Mouse (Mus musculus) limb, embryonic 11.5 days (tissue): ENCODE data around the gene Cyb5d1. TPM values are rescaled to one million over a fixed set of nuclear protein-coding genes. Genes with fewer than 3 reads are reported as not detected.

Experiments
- ATAC-seq: fragments of 200-750 bp; cut with Nextera tagmentation; 2 replicates; pipeline ENCODE4 v1.8.0; 2017; ENCODE audit warnings: low read depth; ENCODE audit not compliant: insufficient number of reproducible peaks, low FRiP score, low TSS enrichment
- DNase-seq: peaks from one replicate; pipeline ENCODE4 v3.0.0-alpha.2; 2015; ENCODE audit warnings: low spot score
- H3K27ac ChIP-seq: fragments of 300-500 bp; sonication (generic); replicated peaks from 2 replicates; pipeline ENCODE4 v1.5.1; 2014; ENCODE audit warnings: low read depth, mild to moderate bottlenecking, low read length
- H3K27me3 ChIP-seq: fragments of 300-500 bp; sonication (generic); 2 replicates; pipeline ENCODE4 v1.6.1; 2014; ENCODE audit warnings: mild to moderate bottlenecking, low read length, mixed read lengths; ENCODE audit not compliant: control insufficient read depth, insufficient read depth
- H3K36me3 ChIP-seq: fragments of 300-500 bp; sonication (generic); 2 replicates; pipeline ENCODE4 v1.6.1; 2014; ENCODE audit warnings: mild to moderate bottlenecking, low read length, moderate library complexity, mixed read lengths; ENCODE audit not compliant: control insufficient read depth, insufficient read depth
- H3K4me1 ChIP-seq: fragments of 300-500 bp; sonication (generic); 2 replicates; pipeline ENCODE4 v1.6.1; 2014; ENCODE audit warnings: low read length, mixed read lengths; ENCODE audit not compliant: control insufficient read depth, insufficient read depth
- H3K4me2 ChIP-seq: fragments of 300-500 bp; sonication (generic); 2 replicates; pipeline ENCODE4 v1.6.1; 2014; ENCODE audit warnings: low read depth, mild to moderate bottlenecking, moderate library complexity; ENCODE audit not compliant: severe bottlenecking
- H3K4me3 ChIP-seq: fragments of 300-500 bp; sonication (generic); 2 replicates; pipeline ENCODE4 v1.5.1; 2014; ENCODE audit warnings: low read depth, low read length
- H3K9ac ChIP-seq: fragments of 300-500 bp; sonication (generic); 2 replicates; pipeline ENCODE4 v1.6.1; 2014; ENCODE audit warnings: mild to moderate bottlenecking, low read length
- H3K9me3 ChIP-seq: fragments of 300-500 bp; sonication (generic); 2 replicates; pipeline ENCODE4 v1.6.1; 2016; ENCODE audit warnings: low read length; ENCODE audit not compliant: control insufficient read depth
- WGBS: fragments of 180-500 bp; shearing (Covaris S2); extraction: QIAGEN DNeasy Blood & Tissue Kit; methylation state at CpG from one replicate; pipeline ENCODE4 v1.1.7; 2014; 5-methylcytosine and 5-hydroxymethylcytosine counted together
- polyA plus RNA-seq: library from polyadenylated mRNA; unstranded; fragments of >200 nt; fragmentation: Nextera tagmentation; extraction: Ambion mirVana; gene quantifications from 2 replicates; pipeline ENCODE4 v1.2.1, GENCODE M21; 2014

Gene Cyb5d1
- polyA plus RNA-seq, 1 experiment from 2014 or later = 29.2 TPM

DNA sequence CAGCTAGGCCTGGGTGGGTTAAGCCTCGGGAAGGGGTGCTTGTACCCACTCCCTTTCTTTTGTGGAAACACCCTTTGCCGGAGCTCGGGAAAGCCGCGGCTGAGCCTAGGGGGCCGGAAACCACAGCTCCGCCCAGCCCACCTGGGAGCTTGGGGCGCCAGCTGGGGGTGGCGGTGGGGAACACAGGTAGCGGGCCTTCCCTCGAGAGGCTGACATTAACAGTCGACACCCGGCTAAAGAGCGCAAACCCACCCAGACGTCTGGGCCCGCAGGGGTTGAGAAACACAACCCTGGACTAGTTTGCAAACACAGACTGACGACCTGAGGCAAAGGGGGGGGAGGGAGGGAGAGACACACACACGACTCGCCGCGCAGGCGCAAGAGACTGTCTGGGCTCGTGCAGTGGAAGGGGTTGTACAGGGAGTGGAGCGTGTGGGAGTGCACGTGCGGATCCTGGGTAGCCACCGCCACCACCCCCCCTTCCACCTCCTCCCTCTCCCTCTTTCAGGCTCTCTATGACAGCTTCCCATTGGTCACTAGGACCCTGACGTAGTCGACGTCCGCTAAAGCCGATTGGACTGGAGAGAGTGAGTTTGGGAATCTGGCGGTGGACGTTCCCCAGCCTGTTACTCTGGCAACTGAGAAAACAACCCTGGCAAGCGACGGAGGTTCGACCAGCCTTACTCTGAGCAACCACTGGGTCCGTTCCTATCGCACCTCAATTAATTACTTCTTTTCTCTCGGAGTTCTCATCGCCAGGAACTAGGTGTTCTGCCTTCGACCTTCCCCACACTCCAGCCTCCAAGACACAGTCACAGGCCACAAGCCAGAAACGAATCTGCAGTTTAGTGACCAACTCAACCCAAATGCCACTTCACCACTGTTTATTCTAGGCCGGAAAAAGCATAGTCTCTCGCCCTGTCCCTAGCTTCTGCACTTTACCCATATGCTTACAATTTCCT, 23.3 kb upstream of the Cyb5d1 start:
- H3K4me3 ChIP-seq = peak overlapping the region; percentile 70
- WGBS = under 1% methylated on average over 45 of the region's 45 CpGs
- peaks cover 34% of the 10 kb centered on the region for H3K4me1 ChIP-seq
- DNase-seq (peak; percentile 96), ATAC-seq (peak; percentile 89)
- peak overlapping the region; percentile 97 for H3K27ac ChIP-seq
- peak overlapping the region; percentile 63 for H3K9ac ChIP-seq
- peaks cover 14% of the 10 kb centered on the region; the same call in 1 of the 2 replicates for H3K27me3 ChIP-seq
- H3K36me3 ChIP-seq = no peaks in the 10 kb centered on the region
- peak overlapping the region; percentile 84 for H3K4me2 ChIP-seq
- H3K9me3 ChIP-seq = no peaks in the 10 kb centered on the region

DNA sequence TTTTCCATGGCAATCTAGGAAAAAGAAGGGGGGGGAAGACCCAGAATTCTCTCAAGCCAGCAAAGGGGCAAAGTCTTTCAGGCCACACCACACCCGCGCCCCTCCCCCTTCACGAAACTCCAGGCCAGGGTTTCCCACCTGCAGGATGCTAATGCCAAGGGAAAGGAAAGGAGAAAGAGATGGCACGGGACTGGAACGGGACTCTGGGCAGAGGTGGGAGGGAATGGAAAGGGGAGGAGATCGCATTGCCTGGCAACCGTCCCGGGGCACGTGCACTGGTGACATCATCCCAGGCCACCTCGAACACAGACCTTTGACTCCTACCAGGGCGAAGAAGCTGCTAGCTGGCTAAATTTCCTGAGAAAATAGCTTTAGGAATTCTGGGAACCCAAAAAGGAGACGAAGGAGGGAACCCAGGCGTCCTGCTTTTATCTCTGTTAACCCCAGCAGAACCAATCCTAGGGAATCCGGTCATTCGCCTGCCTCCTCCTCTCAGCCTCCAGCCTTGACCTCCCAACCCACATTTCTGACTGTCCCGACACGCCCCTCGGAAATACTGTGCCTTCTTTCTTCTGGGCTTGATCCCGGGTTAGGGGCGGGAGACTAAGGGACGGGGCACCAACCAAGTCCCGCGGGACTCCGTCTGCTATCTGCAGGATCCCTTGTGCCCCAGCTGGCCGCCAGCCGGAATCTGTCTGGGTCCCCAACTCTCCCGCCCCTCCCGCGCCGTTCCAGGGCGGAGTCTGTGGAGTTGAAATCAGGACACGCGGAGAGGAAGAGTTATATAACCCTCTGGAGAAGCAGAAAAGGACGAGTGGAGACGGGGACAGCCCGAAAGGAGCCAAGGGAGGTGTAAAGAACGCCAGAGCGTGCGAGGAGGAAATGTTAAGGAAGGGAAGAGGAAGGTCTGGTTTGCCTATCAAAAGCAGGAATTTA, 22.3 kb upstream of the Cyb5d1 start:
- H3K9ac ChIP-seq = peak overlapping the region; percentile 63
- WGBS = under 1% methylated on average over 39 of the region's 39 CpGs
- peak overlapping the region; percentile 84 for H3K4me2 ChIP-seq
- H3K36me3 ChIP-seq = no peaks in the 10 kb centered on the region
- H3K27me3 ChIP-seq = peaks cover 12% of the 10 kb centered on the region; the same call in 1 of the 2 replicates
- H3K27ac ChIP-seq = peak overlapping the region; percentile 97
- H3K4me3 ChIP-seq = peak overlapping the region; percentile 70
- no peaks in the 10 kb centered on the region for H3K9me3 ChIP-seq
- DNase-seq = peak; percentile 94
- peak; percentile 28; the same call in 1 of the 2 replicates for ATAC-seq
- H3K4me1 ChIP-seq = peaks cover 44% of the 10 kb centered on the region

DNA sequence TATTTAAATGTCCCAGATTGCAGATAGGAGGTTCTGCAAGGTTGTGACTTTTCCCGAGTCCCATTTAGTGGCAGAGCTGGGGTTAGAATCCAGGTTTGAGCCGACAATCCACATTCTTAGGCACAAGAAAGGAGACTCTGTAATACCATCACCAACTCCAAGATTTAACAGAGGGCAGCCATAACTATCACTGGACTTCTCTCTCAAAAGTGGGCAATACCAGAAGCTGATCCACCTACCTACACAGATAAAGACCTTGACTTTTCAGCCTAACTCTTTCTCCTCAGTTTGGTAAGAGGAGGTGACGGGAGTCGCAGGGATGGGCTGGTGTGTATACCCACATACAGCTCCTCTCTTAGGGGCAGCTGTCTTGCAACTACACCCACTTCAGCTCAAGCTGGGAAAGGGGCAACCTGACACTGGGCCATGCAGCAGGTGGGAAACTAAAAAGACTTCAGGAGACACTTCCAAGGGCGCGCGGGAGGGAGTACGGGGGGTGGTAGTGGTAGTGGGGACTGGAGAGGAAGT, 21.6 kb upstream of the Cyb5d1 start:
- 5% methylated on average over 8 of the region's 8 CpGs for WGBS
- peak overlapping the region; percentile 70 for H3K4me3 ChIP-seq
- peak overlapping the region; percentile 97 for H3K27ac ChIP-seq
- peak overlapping the region; percentile 43 for H3K9ac ChIP-seq
- H3K36me3 ChIP-seq = no peaks in the 10 kb centered on the region
- peaks cover 50% of the 10 kb centered on the region for H3K4me1 ChIP-seq
- peak overlapping the region; percentile 84 for H3K4me2 ChIP-seq
- no peaks in the 10 kb centered on the region for H3K9me3 ChIP-seq
- DNase-seq (no peak), ATAC-seq (no peak)
- H3K27me3 ChIP-seq = peaks cover 5% of the 10 kb centered on the region; the same call in 1 of the 2 replicates

DNA sequence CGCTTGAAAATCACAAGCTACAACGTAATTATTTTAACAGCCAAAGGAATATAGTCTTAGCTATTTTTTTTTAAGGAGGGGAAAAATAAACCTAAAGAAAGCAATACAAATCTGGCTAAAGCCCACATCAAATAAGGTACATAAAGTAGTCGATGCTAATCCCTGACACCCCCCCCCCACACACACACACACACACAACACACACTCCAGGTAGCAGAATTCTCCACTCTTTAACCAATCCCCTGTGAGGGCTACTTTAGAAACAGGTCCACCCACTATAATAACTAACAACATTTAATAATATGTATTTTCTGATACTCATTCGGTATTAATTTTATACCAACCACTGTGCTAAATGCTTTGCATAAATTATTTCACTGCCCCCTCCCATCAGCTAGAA, 21.1 kb upstream of the Cyb5d1 start:
- H3K36me3 ChIP-seq = no peaks in the 10 kb centered on the region

DNA sequence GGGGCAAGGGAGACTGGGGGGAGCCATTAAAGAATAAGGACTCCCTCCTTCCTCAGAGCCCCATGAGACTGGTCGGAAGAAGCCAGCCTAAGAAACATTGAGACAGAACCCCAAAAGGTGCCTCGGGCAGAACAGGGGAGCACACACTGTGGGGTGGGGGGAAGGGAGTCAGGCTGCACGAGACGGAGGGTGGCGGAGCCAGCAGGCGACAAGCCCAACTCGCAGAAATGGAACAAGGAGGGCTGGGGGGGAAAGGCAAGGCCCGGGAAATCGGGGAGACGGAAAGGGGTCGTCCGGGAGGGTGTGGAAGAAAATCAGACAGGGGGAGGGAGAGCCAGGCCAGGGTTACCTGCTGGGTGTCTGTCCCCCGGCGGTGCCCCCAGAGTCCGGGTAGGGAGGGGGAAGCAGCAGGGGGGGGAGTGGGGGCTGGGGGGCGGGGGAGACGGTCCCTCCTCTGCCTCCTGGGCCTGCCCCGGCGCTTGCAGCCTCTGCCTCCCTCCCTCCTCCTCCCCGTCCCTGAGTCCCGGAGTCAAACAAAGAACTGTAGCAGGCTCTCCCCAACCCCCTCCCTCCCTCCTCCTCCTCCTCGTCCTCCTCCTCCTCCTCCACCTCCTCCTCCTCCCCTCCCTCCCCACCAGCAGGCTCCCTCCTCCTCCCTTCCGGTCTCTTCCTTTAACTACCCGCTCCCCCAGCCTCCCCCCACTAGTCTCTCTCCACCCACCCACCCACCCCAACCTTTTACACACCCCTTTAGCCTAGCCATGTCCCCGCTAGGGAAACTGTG, 20.4 kb upstream of the Cyb5d1 start:
- ATAC-seq (0 out of 2 replicates have a peak, but pooled peaks have one; percentile 4), DNase-seq (peak; percentile 83)
- H3K4me3 ChIP-seq = peak overlapping the region; percentile 70
- 0% methylated on average over 13 of the region's 25 CpGs for whole genome bisulfite sequencing
- peak overlapping the region; percentile 98 for H3K4me2 ChIP-seq
- H3K27me3 ChIP-seq = no peaks in the 10 kb centered on the region
- H3K36me3 ChIP-seq = no peaks in the 10 kb centered on the region
- H3K4me1 ChIP-seq = peaks cover 45% of the 10 kb centered on the region
- H3K9ac ChIP-seq = peak overlapping the region; percentile 98
- no peaks in the 10 kb centered on the region for H3K9me3 ChIP-seq
- H3K27ac ChIP-seq = peak overlapping the region; percentile 97

More for the DNA sequence above, 21.1 kb upstream of the Cyb5d1 start:
- H3K4me1 ChIP-seq = peaks cover 50% of the 10 kb centered on the region
- peaks cover 3% of the 10 kb centered on the region; the same call in 1 of the 2 replicates for H3K27me3 ChIP-seq
- peak overlapping the region; percentile 97 for H3K27ac ChIP-seq
- peak overlapping the region; percentile 70 for H3K4me3 ChIP-seq
- H3K4me2 ChIP-seq = peak overlapping the region; percentile 84
- no peak overlapping the region for H3K9ac ChIP-seq
- no peak for ATAC-seq
- no peak for DNase-seq
- no peaks in the 10 kb centered on the region for H3K9me3 ChIP-seq
- 0% methylated on average over 4 of the region's 4 CpGs for WGBS

DNA sequence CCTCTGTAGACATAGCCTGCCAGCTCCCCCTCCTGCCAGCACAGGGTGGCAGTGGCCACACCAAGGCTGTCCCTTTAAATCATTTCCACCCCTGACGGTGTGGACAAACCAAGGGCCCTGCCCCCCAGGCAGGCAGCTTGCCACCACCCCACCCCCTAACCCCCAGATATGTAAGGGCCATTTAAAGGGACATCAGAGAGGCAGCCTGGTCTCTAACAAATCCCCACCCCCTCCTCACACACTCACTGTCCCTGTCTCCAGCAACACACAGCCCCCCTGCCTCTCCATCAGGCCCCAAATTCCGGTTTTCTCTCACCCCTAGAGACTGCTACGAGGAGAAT, 19.9 kb upstream of the Cyb5d1 start:
- Histone ChIP-seq H3K4me3 (peak overlapping the region; percentile 70), H3K27ac (peak overlapping the region; percentile 97), H3K4me2 (peak overlapping the region; percentile 98), H3K9me3 (no peaks in the 10 kb centered on the region), H3K4me1 (peaks cover 39% of the 10 kb centered on the region), H3K9ac (peak overlapping the region; percentile 98), H3K36me3 (no peaks in the 10 kb centered on the region), H3K27me3 (no peaks in the 10 kb centered on the region)
- DNase-seq (peak; percentile 70), ATAC-seq (no peak)
- WGBS = 0% methylated on average over 3 of the region's 3 CpGs

DNA sequence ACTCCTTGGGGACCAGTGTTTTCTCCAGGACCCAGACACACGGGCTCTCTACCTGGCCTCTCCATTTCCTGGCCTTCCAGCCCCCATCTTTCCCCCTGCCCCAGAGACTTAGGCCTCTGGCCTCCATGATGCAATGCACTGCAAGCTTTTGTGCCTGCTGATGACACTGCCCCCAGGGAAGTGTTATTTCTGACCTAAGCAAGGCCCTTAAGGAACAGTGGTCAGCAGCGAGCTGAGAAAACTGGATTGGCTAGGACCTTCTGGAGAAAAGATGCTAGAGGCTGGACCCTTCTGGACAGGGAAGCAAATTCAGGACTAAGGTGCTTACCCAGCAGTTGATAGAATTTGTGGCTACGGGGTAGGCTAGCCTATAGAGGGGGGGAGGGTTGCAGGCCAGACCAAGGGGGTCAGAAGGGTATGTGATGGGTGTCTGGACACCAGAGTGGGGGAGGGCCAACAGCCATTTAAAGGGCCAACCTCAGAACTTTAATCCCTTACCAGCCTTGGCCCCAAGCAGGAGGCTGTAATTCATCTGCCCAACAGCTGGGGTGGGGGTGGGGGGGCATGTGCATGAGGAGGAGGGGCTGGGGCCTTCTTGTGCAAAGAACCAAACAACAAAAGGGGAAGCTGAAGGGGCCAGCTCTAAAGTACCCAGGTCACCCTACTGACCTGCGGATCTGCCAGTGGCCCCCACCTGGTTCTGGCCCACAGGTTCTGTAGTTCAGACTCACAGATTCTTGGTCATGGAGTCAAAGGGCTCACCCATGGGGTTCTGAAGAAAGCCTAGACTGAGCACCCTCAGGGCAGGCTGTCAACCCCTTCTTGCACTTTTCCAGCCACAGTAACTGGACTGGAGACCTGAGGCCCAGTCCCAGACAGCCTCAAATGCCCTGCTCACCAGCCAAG, 19.2 kb upstream of the Cyb5d1 start:
- H3K27ac ChIP-seq = peak overlapping the region; percentile 97
- WGBS = 6% methylated on average over 4 of the region's 4 CpGs
- H3K36me3 ChIP-seq = no peaks in the 10 kb centered on the region
- H3K4me2 ChIP-seq = peak overlapping the region; percentile 98
- H3K9ac ChIP-seq = peak overlapping the region; percentile 98
- H3K27me3 ChIP-seq = no peaks in the 10 kb centered on the region
- DNase-seq (no peak), ATAC-seq (no peak)
- peaks cover 37% of the 10 kb centered on the region for H3K4me1 ChIP-seq
- H3K4me3 ChIP-seq = peak overlapping the region; percentile 70
- H3K9me3 ChIP-seq = no peaks in the 10 kb centered on the region
